Mouse (Mus musculus) spleen, adult 10 weeks (tissue): ENCODE results near the gene Atp6v1a. TPM values are rescaled to one million over a fixed set of nuclear protein-coding genes. Genes with fewer than 3 reads are reported as not detected.

ENCODE experiments used
- polyA plus RNA-seq: library from polyadenylated mRNA; stranded (reverse); fragments of 350-450 nt; fragmentation: Illumina TruSeq; extraction: RNeasy Lipid Tissue Mini Kit (QIAGEN cat#74804); gene quantifications from one replicate; pipeline ENCODE4 v1.2.3, GENCODE M21; 2015; ENCODE audit warnings: low replicate concordance; ENCODE audit not compliant: insufficient read depth

Atp6v1a gene
- polyA plus RNA-seq = 43.8 TPM

DNA sequence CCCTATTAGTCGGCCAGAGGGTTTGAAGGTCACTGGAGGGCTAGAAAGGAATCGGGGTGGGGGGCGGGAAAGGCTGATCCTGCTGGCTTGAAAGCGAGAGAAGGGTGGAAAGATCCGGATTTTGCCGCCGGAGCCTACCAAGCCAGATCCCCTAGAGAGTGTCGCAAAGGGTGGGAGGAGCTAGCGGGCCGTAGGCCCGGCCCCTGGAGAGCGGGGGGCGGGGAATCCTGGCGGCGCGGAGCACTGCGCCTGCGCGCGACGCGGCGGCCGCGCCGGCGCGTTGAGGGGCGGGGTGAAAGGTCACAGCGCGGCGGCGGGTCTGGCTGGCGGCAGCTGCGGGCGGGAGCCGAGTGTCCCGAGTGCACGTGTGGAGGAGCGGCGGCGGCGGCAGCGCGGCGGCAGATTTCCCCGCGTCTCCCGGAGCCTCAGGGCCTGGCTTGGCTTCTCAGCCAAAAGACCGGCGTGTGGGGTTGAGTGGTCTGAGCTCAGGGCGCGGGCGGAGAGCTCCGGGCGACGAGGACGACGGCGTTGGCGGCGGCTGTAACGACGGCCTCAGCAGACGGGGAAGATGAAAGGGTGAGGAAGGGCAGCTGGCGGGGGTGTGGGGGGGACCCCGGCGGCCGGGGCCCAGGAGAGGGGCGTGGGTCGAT lies at the start of gene Atp6v1a, which contains the start of gene Naa50:
Gene Atp6v1a, minus strand, starts transcription at position 170 of the 650 bp plus-strand sequence.
Gene Naa50, plus strand, starts transcription at position 295 of the 650 bp plus-strand sequence.

DNA sequence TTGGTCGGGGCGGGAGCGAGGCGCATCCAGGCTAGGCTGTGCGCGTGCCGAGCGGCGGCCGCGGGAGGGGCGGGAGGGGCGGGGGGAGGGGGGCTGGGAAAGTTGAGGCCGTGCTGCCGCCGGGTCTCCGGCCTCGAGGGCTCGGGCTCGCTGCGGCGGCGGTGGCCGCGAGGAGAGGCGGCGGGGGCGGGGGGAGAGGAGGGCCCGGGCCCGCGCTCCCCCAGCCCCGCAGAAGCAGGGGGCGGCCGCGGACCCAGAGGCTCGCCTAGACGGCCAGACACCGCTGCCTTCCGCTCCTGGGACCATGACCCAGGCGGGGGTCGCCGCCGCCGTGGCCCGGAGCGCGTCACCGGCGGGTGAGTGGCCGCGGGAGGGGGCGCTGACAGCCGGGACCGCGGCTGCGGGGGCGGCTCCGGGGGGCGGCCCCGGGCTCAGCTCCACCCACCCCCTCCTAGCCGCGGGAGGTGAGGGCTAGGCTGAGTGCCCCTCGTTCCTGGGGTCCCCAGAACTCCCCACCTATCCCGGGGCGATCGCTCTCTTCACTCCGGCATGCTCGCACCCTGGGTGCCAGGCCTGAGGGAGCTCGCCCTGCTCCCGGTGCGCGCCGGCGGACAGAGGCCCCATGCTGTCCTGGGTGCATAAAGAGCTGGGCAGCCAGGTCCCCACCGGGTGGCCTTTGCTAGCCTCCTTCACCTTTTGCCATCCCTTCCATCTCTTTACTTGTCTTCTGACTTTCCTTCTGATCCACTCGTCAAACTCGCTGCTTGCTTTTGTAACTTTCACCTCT lies 33.8 kb upstream of the Atp6v1a start, which contains the start of gene Usf3:
Gene Usf3, plus strand, starts transcription at position 92 of the 787 bp plus-strand sequence.

GRCm38 (mm10) chr16:44063025-44063894 lies 76.2 kb downstream of the Atp6v1a start, which contains the start of gene Gramd1c:
Gene Gramd1c, minus strand, starts transcription at chr16:44063345.

Other genes starting within 250 kb of the Atp6v1a start
- 9.1 TPM for gene Ccdc191, start 249.9 kb downstream of the Atp6v1a start, polyA plus RNA-seq
- gene Qtrt2, start 212.9 kb downstream of the Atp6v1a start, polyA plus RNA-seq = 38.2 TPM
- gene Zdhhc23, start 159.9 kb downstream of the Atp6v1a start, polyA plus RNA-seq = 10.8 TPM
- 4.8 TPM for gene Gramd1c, start 76.4 kb downstream of the Atp6v1a start, polyA plus RNA-seq
- 83.8 TPM for gene Naa50, start 125 bp upstream of the Atp6v1a start, polyA plus RNA-seq
- 32.1 TPM for gene Usf3, start 33.5 kb upstream of the Atp6v1a start, polyA plus RNA-seq
- gene Sidt1, start 193.5 kb upstream of the Atp6v1a start, polyA plus RNA-seq = 31.4 TPM
- gene Spice1, start 207.4 kb upstream of the Atp6v1a start, polyA plus RNA-seq = 38.9 TPM